Mouse (Mus musculus) hindbrain, embryonic 14.5 days (tissue): ENCODE results near the gene Atp2c2. TPM values are rescaled to one million over a fixed set of nuclear protein-coding genes. Genes with fewer than 3 reads are reported as not detected.

ENCODE experiments used
- ATAC-seq: fragments of 200-750 bp; cut with Nextera tagmentation; 2 replicates; pipeline ENCODE4 v1.8.0; 2017; ENCODE audit warnings: moderate number of reproducible peaks, mild to moderate bottlenecking, moderate TSS enrichment, moderate library complexity; ENCODE audit not compliant: low FRiP score
- DNase-seq: peaks from one replicate; pipeline ENCODE4 v3.0.0-alpha.2; 2015; ENCODE audit warnings: low spot score
- H3K27ac ChIP-seq: fragments of 300-500 bp; sonication (generic); 2 replicates; pipeline ENCODE4 v1.5.1; 2014; ENCODE audit warnings: mild to moderate bottlenecking, moderate library complexity
- H3K27me3 ChIP-seq: fragments of 300-500 bp; sonication (generic); 2 replicates; pipeline ENCODE4 v1.6.1; 2014; ENCODE audit warnings: mild to moderate bottlenecking, low read length, mixed read lengths; ENCODE audit not compliant: control insufficient read depth, insufficient read depth
- H3K36me3 ChIP-seq: fragments of 300-500 bp; sonication (generic); replicated peaks from 2 replicates; pipeline ENCODE4 v1.6.1; 2014; ENCODE audit not compliant: control insufficient read depth, insufficient read depth
- H3K4me1 ChIP-seq: fragments of 300-500 bp; sonication (generic); replicated peaks from 2 replicates; pipeline ENCODE4 v1.6.1; 2014; ENCODE audit warnings: antibody characterized with exemption, low read length, mixed read lengths; ENCODE audit not compliant: control insufficient read depth, insufficient read depth
- H3K4me2 ChIP-seq: fragments of 300-500 bp; sonication (generic); replicated peaks from 2 replicates; pipeline ENCODE4 v1.6.1; 2014; ENCODE audit warnings: mild to moderate bottlenecking, moderate library complexity
- H3K4me3 ChIP-seq: fragments of 300-500 bp; sonication (generic); replicated peaks from 2 replicates; pipeline ENCODE4 v1.5.1; 2014; ENCODE audit warnings: mild to moderate bottlenecking, low read length
- H3K9ac ChIP-seq: fragments of 300-500 bp; sonication (generic); 2 replicates; pipeline ENCODE4 v1.6.1; 2014
- H3K9me3 ChIP-seq: fragments of 300-500 bp; sonication (generic); 2 replicates; pipeline ENCODE4 v1.6.1; 2016; ENCODE audit warnings: low read length; ENCODE audit not compliant: control insufficient read depth
- WGBS: fragments of 180-500 bp; shearing (Covaris S2); extraction: QIAGEN DNeasy Blood & Tissue Kit; methylation state at CpG from one replicate; pipeline ENCODE4 v1.1.7; 2014; 5-methylcytosine and 5-hydroxymethylcytosine counted together
- polyA plus RNA-seq: library from polyadenylated mRNA; unstranded; fragments of >200 nt; fragmentation: Nextera tagmentation; extraction: Ambion mirVana; gene quantifications from 2 replicates; pipeline ENCODE4 v1.2.1, GENCODE M21; 2014

The Atp2c2 gene
- polyA plus RNA-seq, 1 experiment from 2014 or later: 0.13 TPM

DNA sequence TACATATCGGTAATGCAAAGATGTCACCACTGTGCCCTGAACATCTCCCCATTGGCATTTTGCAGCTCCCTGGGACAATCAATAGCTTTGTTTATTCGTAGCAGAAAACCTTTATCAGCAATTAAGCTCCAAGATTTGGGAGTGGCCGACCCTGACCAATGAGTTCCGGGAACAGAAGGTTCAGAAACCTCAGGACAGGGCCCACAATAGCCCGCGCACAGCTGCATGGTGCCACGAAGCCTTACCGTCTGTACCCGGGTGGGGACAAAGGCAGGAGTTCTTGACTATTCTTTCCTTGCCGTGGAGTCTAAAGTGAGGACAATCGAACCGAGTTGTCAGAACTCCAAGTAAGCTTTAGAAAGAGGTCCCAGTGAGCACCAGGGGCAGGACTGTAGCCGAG lies 32.3 kb downstream of the Atp2c2 start:
- no peak overlapping the region for H3K4me2 ChIP-seq
- H3K27me3 ChIP-seq: no peaks in the 10 kb centered on the region
- H3K27ac ChIP-seq: no peak overlapping the region
- no peaks in the 10 kb centered on the region for H3K9me3 ChIP-seq
- DNase-seq (no peak), ATAC-seq (no peak)
- no peaks in the 10 kb centered on the region for H3K36me3 ChIP-seq
- no peak overlapping the region for H3K9ac ChIP-seq
- WGBS: 77% methylated on average over 13 of the region's 13 CpGs
- H3K4me1 ChIP-seq: no peaks in the 10 kb centered on the region
- H3K4me3 ChIP-seq: no peak overlapping the region

GRCm38 (mm10) chr8:119736348-119736917 lies 36.6 kb downstream of the Atp2c2 start:
- H3K4me1 ChIP-seq: no peaks in the 10 kb centered on the region
- H3K27ac ChIP-seq: no peak overlapping the region
- no peaks in the 10 kb centered on the region for H3K27me3 ChIP-seq
- no peaks in the 10 kb centered on the region for H3K36me3 ChIP-seq
- no peak overlapping the region for H3K9ac ChIP-seq
- WGBS: 87% methylated on average over 10 of the region's 10 CpGs
- H3K4me3 ChIP-seq: no peak overlapping the region
- ATAC-seq (no peak), DNase-seq (no peak)
- no peak overlapping the region for H3K4me2 ChIP-seq
- H3K9me3 ChIP-seq: no peaks in the 10 kb centered on the region

DNA sequence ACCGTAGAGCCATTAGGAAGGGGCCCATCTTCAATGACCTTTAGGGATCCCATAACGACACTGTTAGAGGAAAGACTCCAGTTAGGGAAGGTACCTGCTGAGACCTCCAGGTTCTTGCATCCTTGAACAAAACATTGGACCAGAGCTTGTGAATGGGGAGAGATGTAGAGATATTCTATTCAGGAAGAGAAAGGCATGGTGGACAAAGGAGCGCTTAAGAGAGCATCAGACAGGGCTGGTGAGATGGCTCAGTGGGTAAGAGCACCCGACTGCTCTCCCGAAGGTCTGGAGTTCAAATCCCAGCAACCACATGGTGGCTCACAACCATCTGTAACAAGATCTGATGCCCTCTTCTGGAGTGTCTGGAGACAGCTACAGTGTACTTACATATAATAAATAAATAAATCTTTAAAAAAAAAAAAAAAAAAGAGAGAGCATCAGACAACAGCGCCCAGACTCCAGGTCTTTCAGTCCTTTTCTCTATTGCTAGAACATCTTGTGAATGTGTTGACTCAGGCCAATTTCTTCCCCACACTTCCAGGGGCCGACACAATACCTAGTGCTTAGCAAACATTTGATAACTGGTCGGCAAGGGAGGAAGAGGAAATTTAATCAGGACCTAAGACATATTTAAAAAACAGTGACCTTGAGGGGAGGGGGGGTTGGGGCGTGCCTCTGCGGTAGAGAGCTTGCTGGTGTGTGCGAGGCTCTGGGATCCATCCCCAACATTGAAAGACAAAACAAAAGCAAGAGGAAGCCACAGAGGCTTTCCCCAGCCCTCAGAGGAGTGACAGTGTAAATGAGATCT lies 37.5 kb downstream of the Atp2c2 start:
- DNase-seq (no peak), ATAC-seq (no peak)
- no peaks in the 10 kb centered on the region for H3K4me1 ChIP-seq
- no peak overlapping the region for H3K4me2 ChIP-seq
- 82% methylated on average over 11 of the region's 11 CpGs for WGBS
- H3K27ac ChIP-seq: no peak overlapping the region
- no peak overlapping the region for H3K4me3 ChIP-seq
- no peaks in the 10 kb centered on the region for H3K36me3 ChIP-seq
- no peaks in the 10 kb centered on the region for H3K27me3 ChIP-seq
- H3K9ac ChIP-seq: no peak overlapping the region
- no peaks in the 10 kb centered on the region for H3K9me3 ChIP-seq

GRCm38 (mm10) chr8:119738129-119738907 lies 38.5 kb downstream of the Atp2c2 start:
- Histone ChIP-seq H3K27ac (no peak overlapping the region), H3K9me3 (no peaks in the 10 kb centered on the region), H3K4me1 (no peaks in the 10 kb centered on the region), H3K9ac (no peak overlapping the region), H3K4me3 (no peak overlapping the region), H3K27me3 (no peaks in the 10 kb centered on the region), H3K36me3 (no peaks in the 10 kb centered on the region), H3K4me2 (no peak overlapping the region)
- ATAC-seq: no peak
- WGBS: 77% methylated on average over 19 of the region's 19 CpGs
- no peak for DNase-seq

DNA sequence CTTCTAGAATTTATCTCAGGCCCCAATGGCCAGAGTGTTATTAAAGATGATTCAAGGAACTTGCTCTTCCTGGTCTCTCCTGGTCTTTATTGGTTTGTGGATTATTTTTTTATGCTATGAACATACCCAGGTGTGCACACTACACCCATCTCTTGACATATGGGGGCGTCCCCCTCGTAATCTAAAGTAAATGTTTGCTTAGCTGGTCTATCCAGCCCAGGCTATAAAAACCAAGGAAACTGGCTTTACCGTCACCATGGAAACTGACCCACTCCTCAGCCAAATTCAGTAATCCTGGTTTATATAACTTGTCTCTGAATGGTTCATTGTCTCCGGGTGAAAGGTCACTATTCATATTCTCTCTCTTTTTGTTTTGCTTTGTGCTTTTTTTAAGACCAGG lies 40.8 kb downstream of the Atp2c2 start:
- H3K4me3 ChIP-seq: no peak overlapping the region
- 73% methylated on average over 4 of the region's 4 CpGs for WGBS
- no peak overlapping the region for H3K27ac ChIP-seq
- no peaks in the 10 kb centered on the region for H3K27me3 ChIP-seq
- no peaks in the 10 kb centered on the region for H3K9me3 ChIP-seq
- DNase-seq (no peak), ATAC-seq (no peak)
- no peak overlapping the region for H3K9ac ChIP-seq
- no peak overlapping the region for H3K4me2 ChIP-seq
- H3K36me3 ChIP-seq: no peaks in the 10 kb centered on the region
- no peaks in the 10 kb centered on the region for H3K4me1 ChIP-seq

DNA sequence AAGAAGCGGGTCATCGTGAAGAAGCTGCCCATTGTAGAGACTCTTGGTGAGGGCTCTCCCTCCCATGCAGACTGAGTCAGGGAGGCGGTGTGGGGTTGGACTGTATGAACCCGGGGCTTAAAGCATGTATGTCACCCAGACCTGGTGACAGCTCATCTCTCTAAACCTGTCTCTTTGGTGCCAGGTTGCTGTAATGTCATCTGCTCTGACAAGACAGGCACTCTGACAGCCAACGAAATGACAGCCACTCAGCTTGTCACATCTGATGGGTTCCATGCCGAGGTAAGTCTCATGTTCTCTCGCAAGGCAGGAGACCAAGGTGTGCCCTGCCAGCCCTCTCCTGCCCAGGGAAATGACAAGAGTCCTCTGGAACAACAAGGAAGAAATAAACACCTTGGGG lies 42.6 kb downstream of the Atp2c2 start:
- no peak overlapping the region for H3K4me2 ChIP-seq
- no peak overlapping the region for H3K9ac ChIP-seq
- H3K36me3 ChIP-seq: no peaks in the 10 kb centered on the region
- H3K4me1 ChIP-seq: no peaks in the 10 kb centered on the region
- H3K4me3 ChIP-seq: no peak overlapping the region
- no peak overlapping the region for H3K27ac ChIP-seq
- 82% methylated on average over 7 of the region's 7 CpGs for WGBS
- DNase-seq (no peak), ATAC-seq (no peak)
- H3K9me3 ChIP-seq: no peaks in the 10 kb centered on the region
- no peaks in the 10 kb centered on the region for H3K27me3 ChIP-seq

- WGBS: 56% methylated on average over 13 of the region's 13 CpGs
- Histone ChIP-seq H3K27me3 (no peaks in the 10 kb centered on the region), H3K27ac (no peak overlapping the region), H3K9ac (no peak overlapping the region), H3K4me3 (no peak overlapping the region), H3K4me2 (no peak overlapping the region), H3K9me3 (no peaks in the 10 kb centered on the region), H3K36me3 (no peaks in the 10 kb centered on the region), H3K4me1 (no peaks in the 10 kb centered on the region)
- ATAC-seq (no peak), DNase-seq (peak; percentile 52)
Observed at GRCm38 (mm10) chr8:119743291-119744026, 43.6 kb downstream of the Atp2c2 start.

DNA sequence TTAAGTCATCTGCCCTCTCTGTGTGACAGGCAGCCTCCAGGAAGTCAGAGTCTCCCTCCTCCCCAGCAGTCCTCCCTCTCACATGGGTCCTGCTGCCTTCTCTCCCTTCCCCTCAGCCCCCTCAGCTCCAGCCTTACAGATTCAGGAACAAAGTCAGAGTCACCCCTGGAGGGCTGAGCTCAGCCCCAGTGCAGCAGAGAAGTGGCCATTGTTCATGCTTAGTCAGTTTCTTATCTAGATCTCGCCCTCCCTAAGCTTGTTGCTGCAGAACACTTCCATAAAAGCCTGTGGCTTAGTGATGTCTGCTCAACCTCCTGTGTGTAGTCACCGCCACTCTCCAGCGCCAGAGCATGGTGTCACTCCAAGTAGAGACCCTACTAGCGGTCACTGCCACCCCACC lies 44.8 kb downstream of the Atp2c2 start:
- no peaks in the 10 kb centered on the region for H3K9me3 ChIP-seq
- no peak overlapping the region for H3K4me2 ChIP-seq
- no peak overlapping the region for H3K4me3 ChIP-seq
- no peaks in the 10 kb centered on the region for H3K27me3 ChIP-seq
- ATAC-seq (no peak), DNase-seq (no peak)
- 86% methylated on average over 4 of the region's 4 CpGs for WGBS
- no peaks in the 10 kb centered on the region for H3K4me1 ChIP-seq
- H3K9ac ChIP-seq: no peak overlapping the region
- H3K36me3 ChIP-seq: no peaks in the 10 kb centered on the region
- H3K27ac ChIP-seq: no peak overlapping the region
